Mouse (Mus musculus) hindbrain, embryonic 16.5 days (tissue): Measurements from ENCODE around the gene Olfr462. TPM values are rescaled to one million over a fixed set of nuclear protein-coding genes. Genes with fewer than 3 reads are reported as not detected.

ENCODE experiments used
- polyA plus RNA-seq: library from polyadenylated mRNA; unstranded; fragments of >200 nt; fragmentation: Nextera tagmentation; extraction: Ambion mirVana; gene quantifications from 2 replicates; pipeline ENCODE4 v1.2.1, GENCODE M21; 2015

The Olfr462 gene
- polyA plus RNA-seq, 1 experiment from 2014 or later, result not detected

Other genes with a start within 250 kb of the Olfr462 start
- 0.71 and 1.5 TPM in 2 replicates for gene Rnf43, start 229.5 kb downstream of the Olfr462 start, polyA plus RNA-seq
- gene Supt4a, start 154.7 kb downstream of the Olfr462 start, polyA plus RNA-seq, result 121 and 130 TPM in 2 replicates
- gene Tspoap1, start 131.7 kb downstream of the Olfr462 start, polyA plus RNA-seq, result 38.4 and 46.1 TPM in 2 replicates
- 0.10 and 0.45 TPM in 2 replicates for gene Mpo, start 98.7 kb downstream of the Olfr462 start, polyA plus RNA-seq
- 2.3 and 4.5 TPM in 2 replicates for gene Lpo, start 64.0 kb downstream of the Olfr462 start, polyA plus RNA-seq
- 11.3 and 12.2 TPM in 2 replicates for gene Mks1, start 39.1 kb downstream of the Olfr462 start, polyA plus RNA-seq
- 0.47 and 1.4 TPM in 2 replicates for gene Epx, start 16.7 kb downstream of the Olfr462 start, polyA plus RNA-seq
- gene Olfr463, start 5.1 kb upstream of the Olfr462 start, polyA plus RNA-seq, result not detected in 2 replicates
- gene Olfr464, start 28.7 kb upstream of the Olfr462 start, polyA plus RNA-seq, result 0.10 and 0.26 TPM in 2 replicates
- 54.5 and 54.6 TPM in 2 replicates for gene Dynll2, start 95.3 kb upstream of the Olfr462 start, polyA plus RNA-seq
- 168 and 190 TPM in 2 replicates for gene Srsf1, start 155.1 kb upstream of the Olfr462 start, polyA plus RNA-seq
- gene Vezf1, start 176.0 kb upstream of the Olfr462 start, polyA plus RNA-seq, result 32.3 and 38.9 TPM in 2 replicates
- gene Cuedc1, start 205.8 kb upstream of the Olfr462 start, polyA plus RNA-seq, result 29.9 and 41.3 TPM in 2 replicates